Mouse (Mus musculus) layer of hippocampus, postnatal 10 days (tissue): Measurements from ENCODE around the gene Gpa33. TPM values are rescaled to one million over a fixed set of nuclear protein-coding genes. Genes with fewer than 3 reads are reported as not detected.

Experiments used
- DNase-seq, 2 experiments: peaks; one replicate each; pipeline ENCODE4 v3.0.0; 2021; ENCODE audit warnings: low spot score in 2 of 2
- total RNA-seq, 2 experiments: library from RNA; stranded (reverse); gene quantifications; 2 replicates each; pipeline ENCODE4 v1.2.3; 2021

The Gpa33 gene
- total RNA-seq, 2 experiments from 2014 or later: not detected

DNA sequence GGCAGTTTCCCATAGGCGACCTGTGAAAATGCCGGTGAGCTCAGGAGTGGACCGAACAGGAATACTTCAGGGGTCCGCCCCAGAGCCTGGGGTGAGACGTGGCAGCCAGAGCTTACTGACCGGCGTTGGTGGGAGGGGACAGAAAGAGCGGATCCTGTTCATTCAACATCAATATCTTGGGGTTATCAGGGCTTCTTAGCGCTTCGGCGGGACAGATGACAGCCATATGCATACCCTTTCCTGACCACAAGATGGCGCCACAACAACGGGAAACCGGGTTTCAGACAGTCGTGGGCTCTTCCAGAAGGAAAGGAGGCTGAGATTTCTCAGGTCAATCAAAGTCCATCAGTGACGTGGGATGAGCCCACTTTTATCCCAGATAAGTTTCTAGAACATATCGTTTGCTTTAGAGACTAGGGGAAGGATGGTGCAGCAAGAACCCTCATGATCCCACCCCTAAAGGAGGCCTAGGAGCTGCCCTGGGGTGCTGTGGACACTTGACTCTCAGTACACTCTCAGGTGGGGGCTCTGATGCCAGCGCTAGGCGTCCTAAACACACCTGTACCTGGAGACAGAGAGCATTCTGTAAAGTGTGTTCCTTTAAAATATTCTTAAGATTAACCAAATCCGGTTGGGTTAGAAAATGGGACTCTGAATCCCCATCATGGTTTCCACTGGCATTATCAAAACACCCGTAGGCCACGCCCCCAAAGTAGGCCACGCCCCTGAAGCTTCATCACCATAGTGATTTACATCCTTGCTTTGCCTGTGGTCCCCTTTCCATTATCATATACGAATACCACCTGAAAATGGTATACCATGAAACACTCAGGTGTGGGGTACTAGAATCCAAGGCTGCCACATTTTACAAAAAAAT lies 30.8 kb downstream of the Gpa33 start:
- peak; percentile 86 to 87 for DNase-seq

DNA sequence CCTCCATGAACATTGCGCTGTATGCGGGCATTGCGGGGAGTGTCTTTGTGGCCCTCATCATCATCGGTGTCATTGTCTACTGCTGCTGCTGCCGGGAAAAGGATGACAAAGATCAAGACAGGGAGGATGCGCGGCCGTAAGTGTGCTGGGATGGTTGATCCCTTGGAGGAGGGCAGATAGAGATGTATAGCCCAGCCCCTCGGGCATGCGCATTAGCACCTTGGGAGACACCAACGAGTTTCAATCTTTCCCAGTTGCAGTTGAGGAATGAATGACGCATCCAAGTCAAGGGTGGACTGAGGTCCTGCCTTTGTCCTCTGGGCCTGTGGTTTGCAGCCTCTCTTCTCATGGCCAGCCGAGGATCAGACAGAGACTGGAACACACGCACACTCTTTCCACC lies 34.5 kb downstream of the Gpa33 start:
- no peak for DNase-seq

DNA sequence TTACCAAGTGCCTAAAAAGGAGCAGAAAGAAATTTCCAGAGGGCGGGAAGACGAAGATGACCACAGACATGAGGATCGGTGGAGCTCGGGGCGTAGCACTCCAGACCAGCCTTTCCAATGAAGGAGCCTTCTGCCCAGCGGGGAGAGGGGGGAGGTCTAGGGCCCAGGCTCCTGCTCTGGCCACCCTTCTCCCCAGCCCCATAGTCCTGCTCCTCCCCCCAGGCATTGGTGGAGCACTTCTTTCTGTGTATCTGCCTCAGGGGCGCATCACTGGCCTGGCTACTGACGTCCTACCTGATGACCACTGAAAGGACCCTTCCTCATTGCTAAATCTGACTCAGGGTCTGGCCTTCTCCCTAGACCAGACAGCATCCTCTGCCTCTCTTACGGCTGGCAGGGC lies 35.1 kb downstream of the Gpa33 start:
- no peak for DNase-seq

DNA sequence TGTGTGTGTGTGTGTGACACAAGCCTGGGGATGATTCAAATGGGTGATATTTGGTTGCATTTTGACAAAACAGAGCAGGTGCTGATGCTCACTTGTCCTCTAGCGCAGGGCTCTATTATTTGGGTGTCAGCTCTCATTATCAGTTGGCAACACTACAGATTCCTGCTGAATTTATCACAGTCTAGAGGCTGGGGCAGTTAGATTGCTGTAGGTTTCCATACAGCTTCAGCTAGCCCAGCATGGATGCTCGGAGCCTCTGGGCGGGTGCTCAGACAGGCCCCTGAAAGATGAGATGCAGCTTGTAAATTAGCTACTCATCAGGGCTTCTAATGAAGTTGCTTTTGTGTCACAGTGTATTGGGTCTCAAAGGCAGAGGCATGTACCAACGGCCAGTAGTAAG lies 37.4 kb downstream of the Gpa33 start:
- DNase-seq: no peak

DNA sequence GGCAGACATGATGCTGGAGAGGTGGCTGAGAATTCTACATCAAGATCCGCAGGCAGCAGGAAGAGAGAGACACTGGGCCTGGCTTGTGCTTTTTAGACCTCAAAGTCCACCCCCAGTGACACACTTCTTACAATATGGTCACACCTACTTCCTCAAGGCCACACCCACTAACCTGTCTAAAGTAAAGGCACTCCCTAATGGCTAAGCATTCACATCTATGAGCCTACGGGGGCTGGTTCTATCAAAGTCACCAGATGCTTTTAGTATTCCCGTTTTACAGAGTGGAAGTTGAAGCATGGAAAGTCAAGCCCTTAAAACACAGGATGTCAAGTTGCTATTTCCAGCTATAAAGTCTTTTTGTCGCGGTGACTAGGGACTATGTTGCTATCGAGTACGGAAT lies 38.0 kb downstream of the Gpa33 start:
- DNase-seq: no peak

DNA sequence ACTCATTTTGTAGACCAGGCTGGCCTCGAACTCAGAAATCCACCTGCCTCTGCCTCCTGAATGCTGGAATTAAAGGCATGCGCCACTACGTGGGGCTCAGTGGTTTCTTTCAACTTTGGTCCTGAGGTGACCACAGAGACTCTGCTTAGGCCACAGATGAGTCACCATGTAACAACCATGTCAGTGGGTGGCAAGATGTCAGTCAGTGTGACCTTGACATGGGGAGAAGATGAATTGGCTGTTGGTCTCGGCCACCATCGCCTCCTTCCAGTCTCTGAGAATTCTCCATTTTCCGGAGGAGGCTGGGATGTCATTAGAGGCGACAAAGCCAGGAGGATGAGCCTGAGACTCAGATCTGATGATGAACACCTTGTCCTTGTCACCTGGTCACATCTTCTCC lies 39.7 kb downstream of the Gpa33 start:
- no peak for DNase-seq

DNA sequence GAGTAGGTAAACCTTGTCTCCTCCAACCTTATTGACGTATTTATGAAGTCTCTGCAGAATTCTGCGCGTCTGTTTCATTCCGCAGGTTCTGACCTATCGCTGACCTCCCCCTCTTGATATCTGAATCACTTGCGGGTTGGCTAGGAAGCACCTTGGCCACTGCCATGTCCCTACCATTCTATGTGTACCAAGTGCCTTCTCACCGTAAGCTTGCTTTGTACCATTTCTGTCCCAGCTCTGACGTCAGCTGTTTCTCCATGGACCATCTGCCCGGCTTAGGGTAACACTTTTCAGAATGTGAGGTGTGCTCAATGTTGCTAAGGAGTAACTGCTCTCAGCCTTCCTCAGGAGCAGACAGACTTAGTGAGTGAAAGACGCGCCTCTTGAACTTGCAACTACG lies 40.8 kb downstream of the Gpa33 start:
- DNase-seq: no peak

DNA sequence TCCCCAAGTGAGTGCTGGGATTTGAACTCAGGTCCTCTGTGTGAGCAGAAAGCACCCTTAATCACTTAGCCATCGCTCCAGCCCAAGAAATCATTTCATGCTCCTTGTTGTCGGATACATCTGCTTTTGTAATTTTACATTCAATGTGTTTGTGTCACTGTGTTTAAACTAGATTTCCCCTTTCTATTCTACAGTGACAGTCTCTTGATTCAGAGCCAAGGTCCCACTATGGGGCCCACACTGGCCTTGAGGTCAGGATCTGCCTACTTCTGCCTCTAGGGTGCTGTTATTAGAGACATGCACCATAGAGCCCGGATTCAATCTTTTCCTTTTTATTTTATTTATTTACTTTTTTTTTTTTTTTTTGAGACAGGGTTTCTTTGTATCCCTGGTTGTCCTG lies 43.0 kb downstream of the Gpa33 start:
- DNase-seq: peak in 1 of 2 experiments; percentile 6

DNA sequence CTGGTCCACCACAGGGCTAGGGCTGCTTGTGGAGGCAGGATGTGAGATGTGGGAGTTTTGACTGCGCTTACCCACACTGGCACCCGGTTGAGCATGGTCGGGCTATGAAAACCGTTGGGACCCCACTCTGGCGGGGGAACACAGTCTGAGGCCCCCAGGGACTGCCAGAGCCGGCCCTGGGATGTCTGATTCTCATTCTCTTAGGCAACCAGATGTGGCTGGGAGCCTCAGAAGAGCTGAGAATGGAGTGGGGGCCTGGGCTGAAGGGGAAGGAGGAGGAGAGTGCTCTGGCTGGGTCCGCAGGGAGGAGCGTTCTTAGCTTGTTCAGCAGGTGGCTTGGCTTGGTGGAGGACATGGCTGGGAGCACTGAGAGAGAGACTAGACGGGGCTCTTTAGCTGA lies 43.6 kb downstream of the Gpa33 start:
- DNase-seq: peak in 1 of 2 experiments; percentile 7

DNA sequence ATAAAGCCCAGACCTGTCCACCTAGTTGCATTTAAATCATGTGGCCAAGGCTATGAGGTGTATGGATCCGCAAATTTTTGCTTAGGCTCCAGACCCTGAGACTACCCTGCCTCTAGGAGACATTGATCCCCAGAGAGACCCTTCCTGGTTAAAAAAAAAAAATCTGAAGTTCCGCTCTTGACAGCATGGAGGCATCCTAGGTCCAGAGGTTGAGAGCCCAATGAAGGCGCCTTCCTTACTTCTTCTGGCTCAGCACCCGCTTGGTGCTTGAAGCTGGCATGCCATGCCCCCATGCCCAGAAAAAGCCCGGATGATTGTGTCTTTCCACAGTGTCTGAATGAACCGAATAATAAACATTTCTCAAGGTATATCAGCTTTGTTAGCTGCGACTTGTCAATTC lies 51.5 kb downstream of the Gpa33 start:
- no peak for DNase-seq

DNA sequence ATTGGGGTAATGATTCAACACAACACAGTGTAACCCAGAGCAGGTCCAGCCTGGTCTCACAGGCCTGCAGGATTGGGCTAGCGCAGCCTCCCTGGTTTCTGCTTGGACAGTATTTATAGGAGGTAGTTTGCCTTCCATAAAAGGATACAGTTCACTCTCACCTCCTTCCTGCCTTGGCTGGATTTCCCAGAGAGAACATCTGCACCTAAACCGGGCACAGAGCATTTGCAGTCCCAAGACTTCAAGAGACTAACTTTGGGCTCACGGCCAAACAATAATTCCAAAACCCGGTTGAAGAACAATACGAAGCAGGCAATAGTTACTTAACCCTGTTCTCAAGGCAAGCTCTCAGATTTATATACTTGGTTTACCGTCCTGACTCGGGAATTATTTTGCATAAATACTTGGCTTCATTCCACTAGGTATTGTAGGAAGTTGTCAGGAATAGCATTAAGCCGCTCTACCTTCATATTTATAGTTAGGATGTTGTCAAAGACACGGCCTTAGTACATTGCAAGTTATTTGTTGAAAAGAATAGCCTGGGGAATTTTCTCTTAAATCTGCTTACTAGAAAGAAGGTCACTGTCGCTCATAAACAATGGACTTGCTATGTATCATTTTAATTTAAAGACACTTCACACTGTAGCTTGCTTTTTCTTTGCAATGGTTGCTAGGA lies 53.1 kb downstream of the Gpa33 start:
- no peak for DNase-seq

DNA sequence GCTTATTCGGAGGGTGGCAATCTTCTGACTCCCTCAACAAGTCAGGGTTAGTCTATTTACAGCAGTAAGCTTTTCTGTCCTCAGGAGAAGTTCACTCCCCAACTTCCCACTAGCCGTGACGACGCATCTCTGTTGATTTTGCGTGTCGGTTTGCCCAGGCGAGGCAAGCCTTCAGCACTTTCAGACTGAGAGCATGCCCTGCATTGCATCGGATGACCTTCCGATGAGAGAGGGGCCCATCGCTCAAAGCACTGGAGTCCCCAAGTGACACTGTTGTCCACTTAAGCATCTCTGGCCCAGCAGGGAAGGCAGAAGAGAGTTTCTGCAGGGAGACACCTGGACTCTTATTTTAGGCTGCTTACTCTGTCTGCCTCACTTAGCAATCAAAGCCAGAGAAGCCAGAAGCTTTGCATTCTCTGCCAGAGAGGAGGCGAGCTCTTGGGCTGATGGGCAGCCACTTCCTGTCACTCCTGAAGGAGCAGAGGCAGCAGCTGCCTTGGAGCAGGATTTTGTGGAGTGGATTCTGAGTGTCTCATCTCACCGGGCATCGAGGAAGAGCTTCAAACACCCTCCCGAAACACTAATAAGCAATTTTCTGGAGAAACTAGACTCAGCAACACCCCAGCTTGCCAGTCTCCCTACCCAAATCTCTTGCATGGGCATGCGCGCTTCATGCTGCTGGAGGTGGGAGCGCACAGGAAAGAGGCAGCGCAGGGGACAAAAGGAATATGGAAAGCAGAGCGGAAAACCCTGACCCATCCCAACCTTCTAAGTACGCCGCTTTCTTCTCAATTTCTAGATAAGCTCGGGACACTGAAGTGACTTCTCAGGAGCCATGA lies 54.6 kb downstream of the Gpa33 start:
- no peak for DNase-seq

DNA sequence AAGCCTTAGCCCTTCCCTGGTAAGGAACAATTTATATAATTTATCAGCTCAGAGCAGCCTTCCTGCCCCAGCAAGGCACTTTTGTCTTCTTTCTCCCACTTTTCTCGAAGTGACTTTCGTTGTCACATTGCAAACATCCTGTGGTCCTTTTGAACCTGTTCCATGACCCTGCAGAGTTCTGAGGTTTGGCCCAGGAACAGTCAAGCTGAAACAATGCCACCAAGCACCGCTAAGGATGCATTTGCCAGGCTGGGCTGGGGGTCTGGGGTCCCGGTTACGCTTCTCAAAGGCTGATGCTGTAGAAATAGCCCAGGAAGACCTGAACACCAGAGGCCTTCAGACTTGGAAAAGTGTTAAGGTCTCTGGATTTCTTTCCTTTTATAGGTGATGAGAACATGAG lies 55.3 kb downstream of the Gpa33 start:
- DNase-seq: no peak

DNA sequence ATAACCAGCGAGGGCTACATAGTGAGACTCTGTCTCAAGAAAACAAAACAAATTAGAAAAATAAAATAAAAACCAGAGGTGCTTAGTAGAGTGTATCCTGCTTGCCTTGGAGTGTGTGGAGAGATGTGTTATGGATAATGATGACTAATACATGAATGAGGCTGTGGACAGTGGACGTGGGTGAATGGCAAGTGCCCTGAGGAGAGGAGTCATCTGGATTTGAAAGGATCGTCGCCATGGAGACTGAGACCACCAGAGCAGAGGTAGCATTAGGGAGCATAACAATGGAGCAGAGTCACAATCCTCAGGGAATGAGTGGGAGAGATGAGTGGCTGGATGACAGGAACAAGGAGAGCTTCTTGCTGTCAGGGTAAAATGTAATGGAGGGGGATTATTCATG lies 59.8 kb downstream of the Gpa33 start:
- DNase-seq: no peak

DNA sequence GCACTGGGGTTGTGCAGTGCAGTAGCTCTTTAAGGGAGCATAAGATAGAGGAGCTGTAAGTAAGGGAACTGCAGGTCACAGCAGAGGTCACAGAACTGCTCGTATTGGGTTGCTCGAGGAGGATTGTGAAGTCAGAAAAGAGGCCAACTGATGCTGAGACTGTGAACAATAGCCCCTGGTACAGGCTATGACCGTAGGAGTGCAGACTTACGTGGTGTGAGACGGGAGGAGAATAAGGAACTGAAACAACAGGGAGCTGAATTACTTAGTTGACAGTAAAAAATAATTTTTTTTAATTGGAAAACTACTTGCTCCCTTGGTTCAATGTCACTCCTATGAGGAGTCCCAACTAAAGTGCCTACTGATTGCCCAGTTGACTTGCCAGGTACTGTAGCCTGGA lies 74.1 kb downstream of the Gpa33 start:
- DNase-seq: no peak

DNA sequence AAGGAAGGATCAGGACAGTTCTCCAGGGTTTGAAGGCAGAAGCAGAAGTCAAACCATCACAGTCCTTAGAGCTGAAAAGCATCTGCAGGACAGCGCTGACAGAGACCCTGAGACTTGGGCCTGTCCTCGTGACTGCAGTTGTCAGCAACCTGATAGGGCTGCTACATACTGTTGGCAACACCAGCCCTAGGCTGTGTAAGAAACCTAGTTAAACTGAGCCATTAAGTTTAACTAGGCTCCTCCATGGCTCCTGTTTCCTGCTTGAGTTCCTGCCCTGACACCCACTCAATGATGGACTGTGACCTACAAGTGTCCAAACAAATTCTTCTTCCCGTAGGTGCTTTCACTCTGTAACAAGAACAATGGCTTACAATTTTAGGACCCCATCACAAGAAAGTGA lies 75.1 kb downstream of the Gpa33 start:
- DNase-seq: no peak

DNA sequence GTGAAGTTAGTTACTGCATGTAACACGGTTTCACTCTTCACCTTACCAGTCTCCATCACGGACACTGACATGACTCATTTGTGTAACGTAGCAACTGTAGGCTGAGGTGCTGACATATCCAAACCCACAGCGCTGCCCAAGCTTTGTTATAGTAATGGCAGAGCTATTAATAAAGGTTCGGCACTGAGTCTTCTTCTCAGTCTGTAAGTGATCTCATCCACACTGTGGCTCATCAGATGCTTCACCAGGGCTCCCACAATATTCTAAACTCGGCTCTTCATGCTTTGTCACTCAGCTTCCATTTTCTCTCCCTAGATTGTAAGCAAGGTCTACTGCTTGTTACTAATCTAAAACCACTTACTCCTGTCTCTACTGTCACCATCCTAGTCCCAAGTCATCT lies 79.3 kb downstream of the Gpa33 start:
- no peak for DNase-seq

DNA sequence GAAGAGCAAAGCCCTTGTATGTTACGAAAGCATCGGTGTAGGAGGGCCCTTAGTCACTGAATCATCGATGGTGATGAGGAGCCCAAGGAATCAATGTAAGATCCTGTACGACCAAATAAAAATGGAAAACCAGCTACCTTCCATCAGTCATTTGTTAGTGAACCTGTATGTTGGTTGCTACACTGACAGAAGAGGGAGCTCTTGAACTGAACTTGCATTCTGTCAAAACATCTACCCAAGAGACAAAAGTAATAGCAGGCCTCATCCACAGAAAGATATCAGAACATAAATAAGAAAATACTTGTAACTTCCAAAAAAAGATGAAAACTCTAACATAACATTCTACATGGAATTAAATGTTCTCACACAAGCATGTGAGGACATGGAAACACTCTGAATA lies 84.1 kb downstream of the Gpa33 start:
- DNase-seq: no peak
